ENCODE assay signal across 8 mouse cellular contexts in genomic region chrX:168673525-168674406, GRCm38 (mm10). TPM values are rescaled to one million over a fixed set of nuclear protein-coding genes. Genes with fewer than 3 reads are reported as not detected.
DNase-seq lines count a peak whose midpoint lies in the region; ATAC-seq and TF ChIP-seq lines count a peak whose summit lies in the region.

TSS of gene Msl3 (minus strand) at chrX:168673898.

- 17% methylated on average over 68 of the region's 88 CpGs for WGBS in heart, embryonic 12.5 days
- 25% methylated on average over 76 of the region's 88 CpGs for WGBS in kidney, postnatal 0 days
- WGBS in liver, adult 2 months, result under 1% methylated on average over 77 of the region's 88 CpGs

- DNase-seq in CD4-positive helper T cell, adult 2 months (ENCODE audit: low read depth, low spot score), result peak; percentile 86
- peak; percentile 56 for DNase-seq in brain, embryonic 18.5 days (ENCODE audit: low read depth, low spot score)
- peak; percentile 86 for DNase-seq in kidney, postnatal 0 days (ENCODE audit: low spot score)
- DNase-seq in liver, adult 2 months (ENCODE audit: extremely low read depth, low read depth, low spot score), result peak; percentile 76
- DNase-seq in spleen, postnatal 36 days (ENCODE audit: low spot score in 2 of 2), result peak; percentile 77 to 82

- TF ChIP-seq POLR2A in liver, adult 2 months (IDR thresholded peaks at IDR 0.05; ENCODE audit: extremely low read depth, insufficient read depth, low read length), result peak; percentile 56; the same call in 1 of the 2 replicates

- no peaks in the 10 kb centered on the region for H3K79me2 ChIP-seq in liver, adult 2 months (ENCODE audit: control insufficient read depth, insufficient read depth, low read length)

- peaks cover 12% of the 10 kb centered on the region for H3K9me3 ChIP-seq in erythroblast, embryonic 14.5 days (ENCODE audit: control insufficient read depth, low read length)
- no peaks in the 10 kb centered on the region for H3K9me3 ChIP-seq in heart, embryonic 12.5 days (replicated peaks)
- H3K9me3 ChIP-seq in kidney, postnatal 0 days (replicated peaks; ENCODE audit: low read length), result no peaks in the 10 kb centered on the region

- H3K4me1 ChIP-seq in erythroblast, embryonic 14.5 days (ENCODE audit: control insufficient read depth), result peaks cover 13% of the 10 kb centered on the region
- H3K4me1 ChIP-seq in heart, embryonic 12.5 days (replicated peaks), result 0 out of 2 replicates have a peak, but pooled peaks cover 5% of the 10 kb centered on the region
- H3K4me1 ChIP-seq in kidney, postnatal 0 days (replicated peaks; ENCODE audit: insufficient read depth, low read length), result no peaks in the 10 kb centered on the region
- H3K4me1 ChIP-seq in liver, adult 2 months (ENCODE audit: control insufficient read depth, insufficient read depth, low read length), result peaks cover 3% of the 10 kb centered on the region

- H3K9ac ChIP-seq in heart, embryonic 12.5 days, result peak within 1 kb of the TSS; percentile 80
- H3K9ac ChIP-seq in kidney, postnatal 0 days (ENCODE audit: low read depth, low read length), result peak within 1 kb of the TSS; percentile 65
- peak within 1 kb of the TSS; percentile 99 for H3K9ac ChIP-seq in liver, adult 2 months (ENCODE audit: low read depth, low read length)

- peak within 1 kb of the TSS; percentile 82 for H3K4me3 ChIP-seq in erythroblast, embryonic 14.5 days (replicated peaks)
- H3K4me3 ChIP-seq in heart, embryonic 12.5 days, result peak within 1 kb of the TSS; percentile 69
- H3K4me3 ChIP-seq in kidney, postnatal 0 days (replicated peaks; ENCODE audit: low read depth, low read length), result peak within 1 kb of the TSS; percentile 47
- H3K4me3 ChIP-seq in liver, adult 2 months (ENCODE audit: insufficient read depth, low read depth, low read length), result peak within 1 kb of the TSS; percentile 100

- peak; percentile 60 for TF ChIP-seq CTCF in kidney, postnatal 0 days (IDR thresholded peaks at IDR 0.05; ENCODE audit: low read depth)
- peak; percentile 41; the same call in 1 of the 2 replicates for TF ChIP-seq CTCF in liver, adult 2 months (IDR thresholded peaks at IDR 0.05; ENCODE audit: low read depth, low read length)

- H3K36me3 ChIP-seq in erythroblast, embryonic 14.5 days (ENCODE audit: control insufficient read depth), result peaks cover 23% of the 10 kb centered on the region
- H3K36me3 ChIP-seq in heart, embryonic 12.5 days, result 0 out of 2 replicates have a peak, but pooled peaks cover 4% of the 10 kb centered on the region
- H3K36me3 ChIP-seq in kidney, postnatal 0 days (ENCODE audit: insufficient read depth, low read length), result no peaks in the 10 kb centered on the region
- peaks cover 8% of the 10 kb centered on the region; the same call in 1 of the 2 replicates for H3K36me3 ChIP-seq in liver, adult 2 months (ENCODE audit: control insufficient read depth, insufficient read depth, low read length)

- peaks cover 4% of the 10 kb centered on the region; the same call in 1 of the 2 replicates for H3K27me3 ChIP-seq in erythroblast, embryonic 14.5 days (ENCODE audit: control insufficient read depth)
- no peaks in the 10 kb centered on the region for H3K27me3 ChIP-seq in heart, embryonic 12.5 days (replicated peaks)
- no peaks in the 10 kb centered on the region for H3K27me3 ChIP-seq in kidney, postnatal 0 days (ENCODE audit: insufficient read depth, low read length)
- no peaks in the 10 kb centered on the region for H3K27me3 ChIP-seq in liver, adult 2 months (ENCODE audit: control insufficient read depth, insufficient read depth, low read length)

- peak within 1 kb of the TSS; percentile 98 for H3K27ac ChIP-seq in heart, embryonic 12.5 days (ENCODE audit: poor library complexity, severe bottlenecking)
- peak within 1 kb of the TSS; percentile 94 for H3K27ac ChIP-seq in kidney, postnatal 0 days
- peak within 1 kb of the TSS; percentile 100 for H3K27ac ChIP-seq in liver, adult 2 months (replicated peaks; ENCODE audit: insufficient read depth, low read depth, low read length)

- ATAC-seq in heart, embryonic 12.5 days (ENCODE audit: insufficient number of reproducible peaks, low FRiP score), result peak; percentile 96
- peak; percentile 89 for ATAC-seq in kidney, postnatal 0 days (replicated peaks; ENCODE audit: low FRiP score, low read depth)
- peak; percentile 41; the same call in 1 of the 2 replicates for ATAC-seq in monocyte, adult 5-6 weeks (replicated peaks; ENCODE audit: insufficient number of reproducible peaks, low FRiP score, low TSS enrichment, poor library complexity, severe bottlenecking)

- H3K4me2 ChIP-seq in heart, embryonic 12.5 days, result peak within 1 kb of the TSS; percentile 85
- H3K4me2 ChIP-seq in kidney, postnatal 0 days (ENCODE audit: low read length), result peak within 1 kb of the TSS; percentile 75

RNA-seq across cellular contexts. Expression of gene Msl3, which starts in this region (rescaled TPM):
- polyA plus RNA-seq in erythroblast, embryonic 14.5 days (2012), result 0.26 and 0.28 TPM in 2 replicates
- polyA plus RNA-seq in heart, embryonic 12.5 days (2016; fragmentation: Nextera tagmentation; extraction: Ambion mirVana), result 38.8 and 39.2 TPM in 2 replicates
- 32.2 and 32.6 TPM in 2 replicates for polyA plus RNA-seq in kidney, postnatal 0 days (2015; fragmentation: Nextera tagmentation; extraction: Ambion mirVana)
- 23.0 and 25.9 TPM in 2 replicates for total RNA-seq in liver, adult 2 months (2014; rRNA removed)
- 8.5 and 11.4 TPM in 2 replicates for polyA plus RNA-seq in liver, adult 2 months (2012; rRNA removed)
- total RNA-seq in monocyte, adult 5-6 weeks (2017), result 33.6 to 63.7 TPM (median 41.4 TPM) in 3 replicates

Comparison
In these comparisons a context has a peak if more than half of its experiments do, and no peak if none do; other contexts are left out.
1. Peak in every context shown above with its lines: DNase-seq, ATAC-seq, H3K4me3 ChIP-seq and H3K27ac ChIP-seq.
2. H3K4me3 ChIP-seq: peak in every context shown above with its lines; median percentile 100 in liver, adult 2 months; 82 in erythroblast, embryonic 14.5 days; 69 in heart, embryonic 12.5 days; 47 in kidney, postnatal 0 days.
3. ATAC-seq: peak in every context shown above with its lines; median percentile 96 in heart, embryonic 12.5 days; 89 in kidney, postnatal 0 days; 41 in monocyte, adult 5-6 weeks.